Mouse (Mus musculus) cerebellum, adult 9-11 months (tissue): ENCODE measurements around the gene Lin28a.

Experiments used
- DNase-seq: peaks from one replicate; pipeline ENCODE4 v3.0.0; 2022

Lin28a gene

DNA sequence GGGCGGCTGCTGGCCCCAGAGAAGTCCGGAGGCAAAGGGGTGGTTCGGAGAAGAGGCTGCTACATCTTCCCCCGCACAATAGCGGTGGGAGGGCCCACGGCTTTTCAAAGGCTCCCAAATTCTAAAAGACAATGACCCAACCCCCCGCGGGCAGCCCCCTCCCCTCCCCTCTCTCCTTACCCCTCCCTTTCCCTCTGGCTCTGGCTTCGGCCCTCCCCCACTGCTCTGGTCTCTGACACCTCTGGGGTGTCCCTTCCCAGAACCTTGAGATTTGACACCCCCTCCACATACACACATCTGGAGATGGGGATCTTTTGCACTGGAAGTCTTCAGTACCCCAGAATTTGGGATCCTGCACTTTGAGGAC, at the start of gene Lin28a:
Gene Lin28a (minus strand): TSS at position 63 of the 367 bp plus-strand sequence.
- DNase-seq = no peak

DNA sequence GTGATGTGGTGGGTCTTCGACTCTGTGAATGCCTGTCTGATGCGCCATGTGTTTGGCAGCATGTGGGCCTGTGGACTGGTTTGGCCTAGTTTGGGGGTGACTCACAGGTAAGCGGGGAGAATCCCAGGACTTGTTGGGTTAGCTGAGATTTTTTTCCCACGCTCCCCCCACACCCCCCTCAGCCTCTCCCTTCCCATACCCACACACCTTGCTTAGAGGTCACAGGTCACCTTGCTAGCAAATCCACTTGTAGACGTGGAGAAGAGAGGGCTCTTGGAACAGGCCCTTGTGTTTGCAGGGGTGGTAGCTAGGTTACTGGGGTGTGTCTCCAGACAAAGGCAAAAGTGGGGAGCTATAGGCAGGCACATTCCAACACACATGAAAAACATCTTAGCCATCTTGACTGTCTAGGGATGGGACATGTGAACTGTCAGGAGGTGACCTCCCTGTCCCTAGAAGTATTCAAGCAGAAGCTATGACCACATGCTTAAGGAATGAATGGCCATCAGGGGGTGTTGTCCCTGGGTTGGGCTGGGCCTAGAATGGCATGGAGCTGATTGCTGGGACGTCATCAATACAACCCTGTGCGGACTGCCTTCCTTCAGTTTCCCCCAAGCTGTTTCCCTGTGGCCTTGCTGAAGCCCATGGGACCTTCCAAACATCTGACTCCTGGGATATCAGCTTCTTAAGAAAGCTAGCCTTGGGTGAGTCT, 49.3 kb upstream of the Lin28a start:
- no peak for DNase-seq

DNA sequence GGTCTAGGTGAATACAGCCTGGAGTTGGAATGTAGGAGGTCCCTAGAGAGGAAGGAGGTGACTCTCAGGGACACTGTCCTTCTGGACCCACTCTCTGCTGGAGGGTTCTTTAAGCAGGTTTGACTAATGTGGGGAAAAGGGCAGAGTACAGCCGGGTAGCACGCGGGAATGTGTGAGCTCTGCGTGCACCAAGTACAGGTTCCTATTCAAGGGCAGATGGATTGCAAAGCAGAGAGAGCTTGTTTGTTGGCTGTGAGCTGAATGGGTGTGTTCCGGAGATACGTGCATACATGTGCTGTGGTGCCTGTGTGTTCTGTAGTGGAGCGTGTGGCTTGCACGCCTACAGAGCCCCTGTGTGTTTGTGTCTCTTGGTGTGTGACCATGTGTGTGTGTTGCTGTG, 48.7 kb upstream of the Lin28a start:
- DNase-seq = no peak

DNA sequence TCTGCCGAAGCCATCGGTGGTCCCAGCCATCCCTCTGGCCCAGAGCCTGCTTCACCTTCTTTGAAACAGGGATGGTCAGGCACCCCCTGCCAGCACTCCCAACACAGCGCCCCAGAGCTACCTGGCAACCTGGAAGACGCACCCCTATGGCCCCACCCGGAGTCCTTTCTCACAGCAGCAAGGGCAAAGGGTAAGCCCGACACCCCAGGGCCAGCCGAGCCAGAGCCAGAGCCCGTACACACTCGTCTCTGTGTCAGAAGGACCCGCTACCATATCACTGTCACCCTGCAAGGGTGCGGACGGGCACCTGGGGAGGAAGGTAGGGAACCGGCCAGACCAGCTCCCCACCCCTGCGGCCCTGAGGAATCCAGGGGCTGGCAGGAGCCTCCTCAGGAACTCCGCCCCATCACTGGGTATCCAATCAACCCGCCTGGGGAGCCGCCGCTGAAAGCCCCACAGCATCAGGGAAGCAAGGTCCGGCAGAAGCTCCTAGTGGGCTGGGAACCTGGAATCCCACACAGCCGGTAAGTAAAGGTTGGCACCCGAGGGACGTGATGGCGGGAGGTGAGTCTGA, 46.9 kb upstream of the Lin28a start:
- no peak for DNase-seq

DNA sequence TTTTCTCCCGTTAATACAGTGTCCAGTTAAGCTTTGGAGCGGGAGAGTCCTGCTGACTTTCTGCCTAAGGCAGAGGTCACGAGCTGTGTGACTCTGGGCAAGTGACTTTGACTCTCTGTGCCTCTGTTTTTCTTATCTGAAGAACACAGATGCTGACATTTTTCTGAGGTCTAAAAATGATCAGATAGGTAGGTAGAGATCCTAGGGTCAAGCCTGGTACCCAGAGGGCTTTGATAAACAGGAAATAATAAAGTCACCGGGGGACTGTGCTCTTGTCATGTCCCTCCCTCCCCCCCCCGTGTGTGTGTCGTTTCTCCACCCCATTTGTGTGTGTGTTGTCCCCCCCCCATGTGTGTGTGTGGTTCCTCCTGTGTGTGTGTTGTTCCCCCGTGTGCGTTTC, 43.9 kb upstream of the Lin28a start:
- no peak for DNase-seq

DNA sequence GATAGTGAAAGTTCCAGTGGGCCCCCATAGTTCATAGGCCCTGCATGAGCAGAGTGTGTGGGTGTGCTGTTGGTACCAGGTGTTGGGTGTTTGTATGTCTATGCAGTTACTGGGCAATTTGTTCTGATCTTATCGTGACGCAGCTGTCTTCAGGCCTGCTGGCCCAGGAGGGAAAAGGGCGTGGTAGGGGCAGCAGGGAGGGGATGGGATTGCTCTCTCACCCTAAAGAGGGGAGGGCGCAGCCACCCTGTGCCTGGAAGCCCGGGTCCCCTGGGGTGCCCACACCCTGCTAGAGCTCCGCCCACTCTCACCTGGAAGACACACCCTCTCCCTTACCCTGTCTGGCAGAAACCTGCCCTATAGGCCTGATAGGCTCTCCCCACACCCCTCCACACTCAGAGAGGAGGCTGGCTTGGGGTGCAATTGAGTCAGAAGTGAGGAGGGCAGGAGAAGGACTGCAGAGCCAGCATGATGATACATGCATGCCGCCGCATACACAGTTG, 43.4 kb upstream of the Lin28a start:
- no peak for DNase-seq

DNA sequence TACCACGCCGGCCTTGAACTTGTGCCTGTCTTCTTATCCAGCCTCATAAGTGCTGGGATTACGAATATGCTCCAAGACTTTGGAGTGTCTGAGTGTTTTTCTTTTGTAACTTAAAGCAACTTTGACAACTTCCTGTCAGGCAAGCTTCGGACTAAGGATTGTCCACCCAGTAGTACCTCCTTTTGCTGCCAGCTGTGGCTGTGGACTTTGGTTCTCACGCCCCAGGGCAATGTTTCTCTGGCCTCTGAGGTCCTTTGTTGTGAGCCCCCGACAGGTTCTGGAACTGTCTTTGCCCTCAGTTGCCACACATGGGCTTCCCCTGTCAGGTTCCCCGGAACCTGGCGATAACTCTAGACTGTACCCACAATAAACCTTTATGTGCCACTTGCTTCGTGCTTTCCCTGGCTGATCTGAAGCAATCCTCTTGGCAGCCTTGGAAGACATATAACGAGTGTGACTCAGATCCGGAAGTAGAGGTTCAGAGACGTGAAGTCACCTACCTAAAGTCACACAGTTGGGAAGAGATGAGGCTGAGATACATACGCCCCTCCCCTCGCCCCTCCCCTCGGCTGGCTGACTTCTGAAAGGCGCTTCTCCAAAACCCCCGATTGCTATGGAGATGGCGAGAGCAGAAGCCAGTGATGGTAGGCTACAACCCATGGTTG, 42.7 kb upstream of the Lin28a start:
- DNase-seq = no peak

DNA sequence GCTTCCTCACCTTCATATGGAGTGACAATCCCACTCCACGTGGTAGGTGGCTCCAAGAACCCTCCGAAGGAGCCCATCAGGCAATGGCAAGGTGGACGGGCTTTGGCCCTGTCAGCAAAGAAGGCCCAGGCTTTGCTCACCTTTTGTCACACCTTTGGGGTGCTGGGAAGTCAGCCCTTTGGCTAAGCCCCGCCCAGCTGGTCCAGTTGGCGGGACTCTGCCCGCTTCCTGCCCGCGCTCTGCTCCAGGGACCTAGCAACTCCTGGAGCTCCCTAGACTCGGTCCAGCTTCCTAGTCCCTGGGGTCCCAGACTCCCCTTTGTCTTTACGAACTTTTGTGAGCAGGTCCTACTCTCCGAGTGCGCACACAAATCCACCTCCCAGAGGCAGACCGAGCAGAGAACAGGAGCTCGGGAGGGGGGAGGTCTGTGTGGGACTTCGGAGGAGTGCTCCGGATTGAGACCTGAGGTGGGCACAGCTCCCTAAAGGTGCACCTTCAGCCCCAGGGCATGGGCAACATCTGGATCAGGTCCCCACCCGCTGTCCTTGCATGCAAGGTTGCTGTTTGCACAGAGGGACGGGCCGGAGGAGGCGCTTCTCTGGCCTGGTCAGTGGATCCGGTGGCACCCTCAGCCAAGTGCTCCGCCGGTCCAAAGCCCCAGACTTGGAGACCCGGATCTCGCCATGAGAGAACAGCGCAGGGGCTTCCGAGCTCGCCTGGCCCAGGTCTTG, 41.7 kb upstream of the Lin28a start, which contains the start of gene Crybg2:
Gene Crybg2 (plus strand): TSS at position 681 of the 731 bp plus-strand sequence.
- DNase-seq = no peak

DNA sequence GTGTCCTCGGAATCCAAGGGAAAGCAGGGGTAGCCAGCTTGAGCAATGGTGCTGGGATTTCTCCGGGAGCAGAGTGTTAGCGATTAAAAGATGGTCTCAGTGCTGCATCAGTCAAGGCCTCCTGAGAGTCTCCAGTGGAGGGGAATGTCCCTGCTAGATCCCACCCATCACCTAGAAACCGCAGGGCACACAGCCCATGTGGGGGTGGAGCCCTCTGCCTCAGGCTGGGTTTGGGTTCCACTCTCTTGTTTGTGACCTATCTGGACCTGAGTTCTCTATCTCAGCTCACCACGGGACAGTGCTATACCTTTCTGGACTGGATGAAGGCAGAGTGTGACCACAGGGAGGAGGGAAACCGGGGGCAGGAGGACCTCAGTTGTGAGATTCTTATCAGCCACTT, 40.3 kb upstream of the Lin28a start:
- no peak for DNase-seq

DNA sequence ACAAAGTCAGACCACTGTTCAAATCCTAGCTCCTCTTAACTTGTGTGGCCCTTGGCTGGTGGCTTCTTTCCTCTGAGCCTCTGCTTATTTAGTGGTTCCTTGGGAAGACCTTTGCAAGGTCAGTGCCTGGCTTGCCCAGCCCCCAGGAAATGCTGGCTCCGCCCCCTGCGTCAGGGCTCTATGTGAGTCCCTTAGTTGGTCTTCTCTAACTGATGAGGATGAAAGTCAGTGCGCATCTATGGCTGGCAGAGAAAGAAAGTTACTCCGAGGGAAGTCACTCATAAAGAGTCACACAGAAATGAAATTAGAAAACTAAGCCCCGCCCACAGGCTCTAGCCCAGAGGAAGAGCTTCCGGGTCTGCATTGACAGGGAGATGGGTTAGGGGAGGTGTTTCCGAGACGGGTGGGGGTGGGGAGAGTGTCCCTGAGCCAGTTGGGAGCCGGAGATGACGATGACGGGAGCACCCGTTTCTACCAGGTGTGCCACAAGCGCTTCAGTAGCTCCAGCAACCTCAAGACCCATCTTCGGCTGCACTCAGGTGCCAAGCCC, 39.6 kb upstream of the Lin28a start:
- no peak for DNase-seq

DNA sequence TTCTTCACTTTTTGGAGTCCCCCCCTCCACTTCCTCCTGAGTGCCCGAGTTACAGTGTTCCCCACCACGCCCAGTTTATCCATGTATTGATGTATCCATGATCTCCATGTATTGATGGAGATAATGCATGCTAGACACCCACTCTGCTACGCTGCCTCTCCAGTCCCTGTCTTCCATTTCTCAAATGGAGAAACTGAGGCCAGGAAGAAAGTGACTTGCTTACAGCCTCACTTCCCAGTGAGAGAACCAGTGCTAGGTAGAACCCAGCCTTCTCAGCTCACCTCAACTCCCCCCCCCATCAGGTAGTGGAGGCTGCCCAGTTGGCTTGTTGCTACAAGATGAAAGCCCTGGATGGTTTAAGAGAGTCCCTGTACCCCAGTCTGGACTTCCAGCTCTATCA, 34.9 kb upstream of the Lin28a start, which contains the start of gene Zfp683:
Gene Zfp683 (plus strand): TSS at position 301 of the 400 bp plus-strand sequence.
- no peak for DNase-seq

DNA sequence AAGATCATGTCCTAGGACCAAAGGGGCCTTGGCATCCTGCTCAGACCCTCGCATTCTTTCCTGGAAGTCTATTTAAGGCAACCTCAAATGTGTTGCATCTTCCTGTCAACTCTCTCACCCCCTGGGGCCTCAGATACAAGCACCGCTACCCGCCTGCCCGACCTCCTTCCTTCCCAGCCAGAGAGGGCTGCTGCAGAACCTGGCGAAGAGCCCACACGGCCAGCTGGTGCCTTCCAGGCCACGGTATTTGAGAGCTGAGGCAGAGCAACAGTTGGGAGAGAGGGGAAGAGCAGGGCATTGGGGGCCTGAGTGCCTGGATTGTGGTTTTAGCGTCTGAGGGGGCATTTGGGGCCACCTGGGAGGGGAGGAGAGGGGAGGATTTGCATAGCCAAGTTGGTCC, 33.9 kb upstream of the Lin28a start:
- DNase-seq = peak; percentile 71

DNA sequence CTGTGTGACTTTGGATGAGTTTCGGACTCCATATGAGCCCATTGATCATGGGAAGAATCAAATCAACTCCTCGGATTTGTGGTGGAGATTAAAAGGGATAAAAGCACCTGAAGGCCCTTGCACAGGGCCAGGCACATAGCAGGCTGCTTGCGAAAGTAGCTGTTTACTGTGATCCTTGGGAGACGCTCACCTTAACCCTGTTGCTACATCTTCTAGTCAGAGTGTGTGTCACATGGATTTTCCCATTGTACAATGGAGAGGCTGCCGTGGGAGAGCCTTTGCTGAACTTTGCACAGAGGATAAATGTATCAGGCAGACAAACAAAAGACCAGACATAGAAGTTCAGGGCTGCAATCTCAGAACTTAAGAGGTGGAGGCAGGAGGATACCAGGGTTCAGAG, 33.3 kb upstream of the Lin28a start:
- no peak for DNase-seq

DNA sequence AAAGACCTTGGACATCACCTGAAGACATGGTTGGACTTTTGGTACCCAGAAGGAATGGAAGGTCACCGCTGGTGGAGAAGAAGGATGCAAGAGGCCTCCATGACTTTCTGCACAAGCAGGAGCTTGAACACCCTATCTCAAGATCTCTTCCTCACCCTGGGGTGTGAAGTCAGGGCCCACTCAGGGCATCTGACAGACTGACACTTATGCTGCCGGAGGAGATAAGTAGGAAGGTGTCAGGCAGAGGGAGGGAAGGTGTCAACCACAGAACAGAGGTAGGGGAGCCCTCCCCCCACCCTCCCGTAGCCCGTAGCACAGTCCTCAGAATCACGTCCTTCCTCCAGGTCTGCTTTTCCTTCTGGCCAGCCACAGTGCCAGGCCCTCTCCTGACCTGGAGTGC, 29.0 kb upstream of the Lin28a start:
- DNase-seq = no peak

DNA sequence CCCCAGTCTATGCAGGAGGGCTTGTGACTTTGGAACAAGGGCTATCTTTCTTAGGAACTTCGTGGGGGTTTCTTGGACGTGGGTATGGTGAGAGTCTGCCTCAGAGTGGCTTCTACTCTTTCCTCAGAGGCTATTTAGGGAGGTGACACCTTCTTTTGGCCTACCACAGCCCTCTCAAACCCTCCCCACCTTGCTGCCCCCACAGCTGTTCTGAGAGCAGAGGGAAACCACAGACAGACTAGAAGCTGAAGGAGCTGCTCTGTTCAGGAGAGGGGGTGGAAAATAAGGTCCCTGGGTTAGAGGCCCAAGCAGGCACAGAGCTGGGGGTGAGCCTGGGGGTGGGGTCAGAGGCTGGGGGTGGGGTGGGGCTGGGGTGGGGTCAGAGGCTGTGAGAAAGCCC, 24.4 kb upstream of the Lin28a start:
- no peak for DNase-seq

DNA sequence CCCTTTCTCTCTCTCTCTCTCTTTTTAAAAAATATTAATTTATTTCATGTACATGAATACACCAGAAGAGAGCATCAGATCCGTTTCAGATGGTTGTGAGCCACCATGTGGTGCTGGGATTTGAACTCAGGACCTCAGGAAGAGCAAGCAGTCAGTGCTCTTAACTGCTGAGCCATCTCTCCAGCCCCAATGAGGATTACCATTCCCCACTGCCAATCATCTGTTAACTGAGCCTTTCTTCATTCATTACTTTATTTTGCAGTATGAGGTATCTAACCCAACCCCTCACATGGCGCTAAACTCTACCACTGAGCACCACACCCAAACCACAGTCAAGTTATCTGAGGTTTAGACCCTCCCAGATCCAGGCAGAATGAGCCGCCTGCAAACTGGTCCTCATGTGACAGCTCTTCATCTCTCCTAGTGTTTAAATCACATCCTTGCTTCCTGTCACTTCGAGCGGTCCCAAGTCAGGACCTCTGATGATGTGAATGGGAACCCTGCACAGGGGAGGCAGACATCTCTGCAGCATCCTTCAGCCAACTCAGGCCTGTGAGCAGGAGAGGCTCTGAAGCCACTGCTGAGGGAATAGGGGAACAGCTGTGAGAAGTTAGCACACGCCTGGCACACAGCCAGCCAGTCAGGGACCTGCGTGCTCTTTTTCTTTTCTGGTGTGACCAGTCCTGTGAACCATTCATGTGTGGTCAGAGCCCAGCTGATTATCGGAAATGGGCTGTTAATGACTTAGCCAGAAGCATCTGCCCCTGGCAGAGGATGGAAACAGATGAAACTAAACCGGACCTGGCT, 22.9 kb upstream of the Lin28a start:
- DNase-seq = no peak

DNA sequence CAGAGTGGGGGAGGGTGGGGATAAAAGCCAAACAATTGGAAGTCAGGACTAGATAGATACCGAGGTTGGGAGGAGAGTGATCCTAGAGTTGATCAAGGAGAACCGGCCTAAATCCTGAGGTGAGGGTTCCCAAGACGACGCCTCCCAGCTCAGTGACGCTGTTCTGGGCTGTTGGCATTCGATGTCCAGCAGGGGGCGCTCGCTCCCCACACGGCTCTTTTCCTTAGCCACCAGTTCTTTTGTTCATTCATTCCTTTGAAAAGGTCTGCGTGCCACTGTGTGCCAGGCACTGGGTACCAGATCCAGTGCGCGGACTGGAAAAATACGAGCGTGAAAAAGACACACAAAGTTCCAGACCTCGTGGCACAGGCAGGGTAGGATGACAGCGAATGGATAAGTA, 17.3 kb upstream of the Lin28a start:
- peak; percentile 72 for DNase-seq

DNA sequence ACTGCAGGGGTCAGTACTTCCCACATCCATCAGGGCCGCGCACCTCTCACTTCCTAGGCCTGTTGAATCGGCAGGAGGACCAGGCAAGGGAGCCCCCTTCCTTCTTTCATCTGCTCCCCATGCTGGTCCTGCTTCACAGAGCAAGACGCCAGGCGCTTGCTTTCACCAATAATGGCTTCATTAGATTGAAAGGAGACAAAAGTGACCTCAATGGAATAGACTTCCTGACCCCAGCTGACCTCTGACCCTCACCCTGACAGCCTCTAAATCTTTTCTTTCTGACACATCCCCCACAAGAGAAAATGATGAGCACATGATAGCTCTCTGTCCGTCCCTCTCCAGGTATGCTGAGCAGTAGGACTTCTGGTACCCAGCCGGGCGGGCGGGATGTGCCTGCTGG, 7.2 kb upstream of the Lin28a start:
- no peak for DNase-seq

DNA sequence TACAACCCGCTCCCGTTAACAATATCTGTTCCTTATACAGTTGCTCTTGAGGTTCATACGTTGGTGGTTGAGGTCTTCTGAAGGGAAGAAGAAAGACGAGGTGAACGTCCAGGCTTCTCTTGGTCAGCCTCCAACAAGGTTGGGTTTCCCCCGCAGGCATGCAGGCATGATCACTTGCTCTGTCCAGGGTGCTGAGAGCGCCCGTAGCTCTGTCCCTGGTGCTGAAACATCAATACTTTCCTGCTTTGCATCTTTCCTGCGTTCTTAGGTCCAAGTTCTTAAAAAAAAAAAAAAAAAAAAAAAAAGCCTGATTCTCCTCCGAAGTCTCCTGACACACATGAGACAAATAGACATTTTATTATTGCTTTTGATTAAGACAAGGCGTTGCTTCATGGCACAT, 2.0 kb upstream of the Lin28a start:
- DNase-seq = no peak

DNA sequence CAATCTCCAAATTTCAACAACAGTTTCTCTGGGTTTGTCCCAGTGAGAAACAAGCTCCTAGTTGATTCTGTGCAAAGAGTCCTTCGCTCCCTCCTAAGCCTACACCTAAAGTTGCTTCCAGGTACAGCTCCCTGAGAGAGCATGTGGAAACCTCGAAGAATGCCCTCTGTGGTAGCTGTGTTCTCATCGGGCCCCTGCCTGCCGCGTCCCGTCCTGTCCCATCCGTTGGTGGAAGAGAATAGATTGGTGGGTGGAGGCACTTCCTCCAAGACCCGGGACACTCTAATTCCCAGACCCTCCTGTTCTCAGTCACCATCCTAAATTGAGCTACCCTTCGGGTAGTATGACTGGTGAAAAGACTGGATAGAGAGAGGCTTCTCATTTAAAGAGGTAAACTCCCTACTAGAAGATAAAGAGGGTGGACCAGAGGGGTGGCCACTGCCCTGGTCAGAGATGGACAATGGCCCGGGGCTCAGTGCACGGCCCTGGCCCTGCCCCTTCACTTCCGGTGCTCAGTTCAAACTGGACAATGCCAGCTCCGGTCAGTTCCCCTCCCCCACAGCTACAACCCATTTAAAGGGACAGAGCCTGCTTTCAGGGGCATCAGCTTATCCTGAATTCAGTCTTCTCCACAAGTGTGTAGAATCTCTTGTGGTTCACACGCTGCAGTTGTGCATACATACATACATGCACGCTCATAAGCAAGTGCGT, 1.2 kb upstream of the Lin28a start:
- DNase-seq = peak; percentile 80

DNA sequence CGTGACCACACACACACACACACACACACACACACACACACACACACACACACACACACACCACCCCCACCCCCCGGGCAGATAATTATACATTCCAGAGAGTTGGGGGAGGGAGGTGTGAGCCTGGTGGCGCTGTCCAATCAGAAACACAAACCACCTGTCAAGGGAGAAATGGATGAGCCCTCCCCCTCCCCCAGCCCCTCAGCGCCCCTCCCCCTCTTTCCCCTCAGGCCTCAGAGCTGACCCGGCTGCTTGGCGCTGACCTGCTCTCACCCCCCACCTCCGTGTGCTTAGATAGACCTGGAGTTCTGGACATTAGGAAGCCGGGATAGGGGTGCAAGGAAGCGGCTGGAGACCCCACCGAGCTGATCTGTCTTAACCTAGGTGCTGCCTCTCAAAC, 569 bp upstream of the Lin28a start:
- DNase-seq = no peak
